Mouse (Mus musculus) brain, embryonic 14.5 days (tissue): ENCODE measurements around the gene Gm49342.

Experiments
- CTCF ChIP-seq: fragments of 200-500 bp; IDR thresholded peaks from 2 replicates; pipeline ENCODE4 v1.5.1; 2012; ENCODE audit warnings: inconsistent platforms, mild to moderate bottlenecking, moderate library complexity, borderline replicate concordance; ENCODE audit not compliant: insufficient read depth, insufficient read length; ENCODE audit errors: extremely low read depth
- POLR2A ChIP-seq: fragments of 200-500 bp; IDR thresholded peaks from 2 replicates; pipeline ENCODE4 v1.6.1; 2012; ENCODE audit warnings: mild to moderate bottlenecking, inconsistent platforms, borderline replicate concordance; ENCODE audit not compliant: poor library complexity, insufficient read depth, insufficient read length, severe bottlenecking; ENCODE audit errors: extremely low read depth

DNA sequence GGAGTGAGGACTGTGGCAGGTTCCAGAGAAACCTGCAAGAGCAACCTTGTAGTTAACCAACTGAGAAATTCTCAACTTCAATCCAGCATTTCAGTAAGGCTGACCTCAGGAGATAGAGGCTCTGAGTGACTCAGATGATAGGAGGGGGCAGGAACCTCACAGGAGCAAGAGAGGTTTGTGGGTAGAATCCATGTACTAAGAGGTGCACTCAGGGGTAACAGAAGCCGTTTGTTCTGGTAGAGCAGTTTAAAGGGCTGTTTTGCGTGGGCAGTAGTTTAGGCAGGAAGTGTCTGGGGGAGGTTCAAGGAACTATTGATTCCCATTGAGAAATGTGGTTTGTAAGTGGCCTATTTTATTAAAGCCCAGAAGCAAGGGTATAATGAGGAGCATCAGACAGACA, 36.9 kb downstream of the Gm49342 start:
- TF ChIP-seq POLR2A (no peak), CTCF (no peak)
